Mouse (Mus musculus) heart, postnatal 4 days (tissue): ENCODE results near the gene Ssr2. TPM values are rescaled to one million over a fixed set of nuclear protein-coding genes. Genes with fewer than 3 reads are reported as not detected.

Source experiments
- DNase-seq: peaks from one replicate; pipeline ENCODE4 v3.0.0; 2021
- total RNA-seq, 2 experiments: library from RNA; stranded (reverse); gene quantifications; 2 replicates each; pipeline ENCODE4 v1.2.3; 2021

Gene Ssr2
- total RNA-seq, result 100 to 1,000 TPM; 145 to 152 TPM

- no peak for DNase-seq
These were observed at the start of gene Ssr2 for GRCm38 (mm10) chr3:88575540-88575939. Gene Ssr2 (plus strand): TSS chr3:88575876.

- peak; percentile 91 for DNase-seq
These were observed 49.2 kb upstream of the Ssr2 start for GRCm38 (mm10) chr3:88526157-88527131.

- peak; percentile 28 for DNase-seq
These were observed 48.1 kb upstream of the Ssr2 start for GRCm38 (mm10) chr3:88527565-88527964.

GRCm38 (mm10) chr3:88528646-88529045, 47.0 kb upstream of the Ssr2 start:
- DNase-seq, result no peak

- DNase-seq, result peak; percentile 5
These were observed 46.3 kb upstream of the Ssr2 start for GRCm38 (mm10) chr3:88529204-88530000.

GRCm38 (mm10) chr3:88530082-88530864, 45.4 kb upstream of the Ssr2 start:
- peak; percentile 6 for DNase-seq

GRCm38 (mm10) chr3:88531348-88532298, 44.1 kb upstream of the Ssr2 start:
- peak; percentile 89 for DNase-seq

- no peak for DNase-seq
These were observed 43.4 kb upstream of the Ssr2 start, which contains the start of gene Mex3a for GRCm38 (mm10) chr3:88532299-88532674. Gene Mex3a (plus strand): TSS chr3:88532395.

GRCm38 (mm10) chr3:88532689-88533511, 42.8 kb upstream of the Ssr2 start:
- peak; percentile 55 for DNase-seq

- no peak for DNase-seq
These were observed 42.0 kb upstream of the Ssr2 start for GRCm38 (mm10) chr3:88533706-88534105.

GRCm38 (mm10) chr3:88535005-88535404, 40.7 kb upstream of the Ssr2 start:
- DNase-seq, result no peak

GRCm38 (mm10) chr3:88535527-88535926, 40.1 kb upstream of the Ssr2 start:
- no peak for DNase-seq

- peak; percentile 76 for DNase-seq
These were observed 39.4 kb upstream of the Ssr2 start for GRCm38 (mm10) chr3:88536103-88536930.

- no peak for DNase-seq
These were observed 38.5 kb upstream of the Ssr2 start for GRCm38 (mm10) chr3:88537146-88537545.

- no peak for DNase-seq
These were observed 37.2 kb upstream of the Ssr2 start for GRCm38 (mm10) chr3:88538271-88539145.

GRCm38 (mm10) chr3:88539397-88539796, 36.3 kb upstream of the Ssr2 start:
- DNase-seq, result no peak

- no peak for DNase-seq
These were observed 35.6 kb upstream of the Ssr2 start for GRCm38 (mm10) chr3:88540085-88540484.
